Mouse (Mus musculus): Measurements from ENCODE around the gene Vps45.
"Not testable (repeated sequence)": the region's sequence is repeated elsewhere in the genome, so short reads cannot be mapped to it uniquely, and the experiment has no call there.

Vps45 gene

DNA sequence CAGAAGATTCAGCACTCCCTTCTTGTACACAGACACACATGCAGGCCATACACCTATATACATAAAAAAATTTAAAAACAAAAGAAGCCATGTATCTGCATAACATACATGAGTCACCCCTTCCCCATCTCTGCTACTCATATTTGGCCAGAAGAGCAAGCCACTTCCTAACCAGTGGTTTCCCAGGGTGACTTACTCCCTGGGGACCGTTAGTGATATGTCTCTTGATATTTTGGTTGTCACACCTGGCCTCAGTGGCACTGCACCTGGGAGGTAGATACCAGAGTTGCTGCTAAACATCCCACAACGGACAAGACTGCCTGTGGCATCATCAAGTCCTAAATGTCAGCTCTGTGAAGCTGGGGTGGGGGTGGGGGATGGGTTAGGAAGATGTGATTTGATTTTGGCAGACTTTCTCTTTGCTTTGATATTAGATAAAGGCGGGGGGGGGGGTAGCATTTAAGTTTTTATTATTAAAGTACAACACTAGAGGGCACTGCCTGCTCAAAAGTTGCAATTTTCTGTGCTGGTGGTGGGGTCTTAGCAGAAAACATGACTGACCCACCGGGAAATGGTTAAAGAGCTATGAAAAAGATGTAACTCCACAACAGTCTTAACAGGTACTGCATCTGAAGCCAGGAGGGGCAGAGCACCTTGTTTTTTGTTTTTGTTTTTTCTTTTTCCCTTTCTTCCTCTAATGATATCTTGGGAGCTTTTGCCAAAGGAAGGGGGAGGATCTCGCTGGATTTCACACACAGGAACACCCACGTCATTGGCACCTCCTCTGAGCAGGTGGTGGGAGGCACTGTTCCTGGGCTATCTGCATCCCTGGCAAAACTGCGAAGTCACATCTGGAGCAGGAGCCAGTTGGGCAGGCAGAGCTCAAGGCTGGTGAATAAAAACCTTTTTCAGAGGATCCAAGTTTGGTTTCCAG, 92.5 kb downstream of the Vps45 start:
- DNase-seq, result peak; percentile 65

DNA sequence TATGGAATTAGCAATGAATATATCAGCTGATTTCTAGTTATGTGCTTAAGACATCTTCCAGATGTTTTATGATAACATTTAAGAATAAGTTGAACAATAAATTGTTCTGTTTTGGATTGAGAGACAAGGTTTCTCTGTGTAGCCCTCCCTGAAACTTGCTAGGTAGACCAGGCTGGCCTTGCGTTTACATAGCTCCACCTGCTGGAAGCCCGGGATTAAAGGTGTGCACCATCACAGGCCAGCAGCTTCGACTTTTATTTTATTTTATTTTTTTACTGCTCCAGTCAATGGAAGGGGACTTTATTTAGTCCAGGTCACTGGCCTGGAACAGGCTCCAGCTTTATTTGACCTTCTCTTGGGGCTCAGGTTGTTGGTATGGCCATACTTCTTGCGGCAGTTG, 94.6 kb downstream of the Vps45 start:
- DNase-seq, result no peak

DNA sequence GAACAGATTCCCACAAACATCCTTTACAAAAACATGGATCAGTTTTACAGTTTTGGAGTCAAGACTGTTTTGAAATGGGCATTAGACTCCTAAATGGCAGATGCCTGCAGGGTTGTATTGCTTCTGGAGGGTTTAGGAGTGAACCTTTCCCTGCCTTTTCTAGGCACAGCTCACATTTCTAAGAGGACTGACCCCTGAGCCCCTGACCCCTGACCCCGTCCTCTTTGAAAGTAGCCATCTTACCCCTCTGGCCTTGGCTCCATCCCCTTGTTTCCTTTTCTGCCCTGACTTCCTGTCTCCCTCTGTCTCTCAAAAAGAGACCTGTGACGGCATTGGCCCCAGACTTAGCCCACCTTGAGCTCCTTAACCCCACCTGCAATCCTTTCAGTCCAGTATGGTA, 95.0 kb downstream of the Vps45 start:
- no peak for DNase-seq

DNA sequence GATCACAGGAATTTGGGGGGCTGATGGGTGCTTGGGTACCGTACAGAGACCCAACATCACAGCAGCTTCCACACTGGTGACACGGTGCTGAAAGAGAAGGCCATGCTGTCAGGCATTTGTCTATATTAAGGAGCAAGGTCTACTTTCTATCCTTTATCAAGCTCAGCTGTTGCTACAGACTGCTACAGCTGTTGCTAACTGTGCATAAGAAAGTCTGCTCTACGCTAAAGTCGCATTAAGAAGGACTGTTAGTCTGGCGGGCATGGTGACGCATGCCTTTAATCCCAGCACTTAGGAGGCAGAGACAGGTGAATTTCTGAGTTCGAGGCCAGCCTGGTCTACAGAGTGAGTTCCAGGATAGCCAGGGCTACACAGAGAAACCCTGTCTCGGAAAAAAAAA, 96.1 kb downstream of the Vps45 start:
- DNase-seq, result not testable (repeated sequence)

DNA sequence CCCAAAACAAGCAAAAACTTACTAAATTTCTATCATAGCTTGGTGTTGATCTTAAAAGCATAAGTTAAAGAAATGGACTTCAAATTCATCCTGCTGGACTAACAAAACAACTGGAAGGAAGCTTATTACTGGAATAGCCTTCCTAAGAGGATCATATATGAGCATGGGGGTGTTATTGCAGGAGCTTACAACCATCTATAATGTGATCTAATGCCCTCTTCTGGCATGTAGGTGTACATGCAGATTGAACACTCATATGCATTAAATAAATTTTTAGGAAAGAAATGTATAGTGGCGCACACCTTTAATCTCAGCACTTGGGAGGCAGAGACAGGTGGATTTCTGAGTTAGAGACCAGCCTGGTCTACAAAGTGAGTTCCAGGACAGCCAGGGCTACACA, 98.5 kb downstream of the Vps45 start:
- DNase-seq, result no peak

DNA sequence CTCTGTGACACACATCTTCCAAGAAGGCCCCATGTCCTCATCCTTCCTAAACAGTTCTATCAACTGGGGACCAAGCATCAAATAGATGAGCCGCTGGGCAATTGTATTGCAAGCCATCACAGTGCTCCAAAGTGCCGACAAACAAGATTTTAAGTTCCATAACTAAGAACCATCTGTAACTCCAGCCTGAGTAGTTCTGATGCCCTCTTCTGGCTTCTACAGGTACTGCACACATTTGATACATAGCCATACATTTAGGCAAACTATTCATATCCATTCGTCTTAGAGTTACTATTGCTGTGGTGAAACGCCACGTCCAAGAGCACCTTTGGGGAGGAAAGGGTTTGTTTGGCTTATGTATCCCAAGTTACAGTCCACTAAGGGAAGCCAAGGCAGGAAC, 99.2 kb downstream of the Vps45 start:
- no peak for DNase-seq

DNA sequence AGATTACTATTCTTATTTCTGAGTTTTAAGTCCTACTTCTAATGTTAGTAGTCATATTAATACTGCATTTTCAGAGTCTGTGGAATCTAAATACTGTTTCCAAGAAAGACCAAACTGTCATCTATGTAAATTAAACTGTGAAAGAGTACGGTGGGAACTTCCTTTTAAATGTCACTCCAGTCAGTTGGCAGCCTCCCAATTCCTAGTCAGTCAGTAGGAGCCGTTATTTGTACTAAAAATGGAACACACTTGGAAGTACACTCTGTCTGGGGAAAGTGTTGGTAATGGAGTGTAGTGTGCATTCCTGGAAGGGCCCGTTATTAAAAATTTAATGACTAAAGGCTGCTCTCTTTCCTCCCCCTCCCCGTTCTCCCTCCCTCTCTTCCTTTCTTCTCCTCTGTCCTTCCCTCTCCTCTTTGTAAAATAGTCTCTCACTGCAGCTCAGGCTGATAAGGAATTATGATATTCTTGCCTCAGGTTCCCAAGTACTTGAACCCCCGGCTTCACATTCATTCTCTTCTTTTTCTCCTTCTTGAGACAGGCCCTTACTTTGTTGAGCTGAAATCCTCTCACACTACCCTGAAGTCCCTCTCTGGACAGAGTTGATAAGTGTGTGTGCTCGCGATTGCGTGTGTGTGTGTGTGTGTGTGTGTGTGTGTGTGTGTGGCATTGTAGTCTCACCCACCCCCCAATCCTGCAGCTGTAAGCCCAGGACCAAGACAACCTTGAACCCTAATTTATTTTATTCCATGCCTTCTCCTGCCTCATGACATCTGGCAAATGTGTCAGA, 100.7 kb downstream of the Vps45 start:
- no peak for DNase-seq

DNA sequence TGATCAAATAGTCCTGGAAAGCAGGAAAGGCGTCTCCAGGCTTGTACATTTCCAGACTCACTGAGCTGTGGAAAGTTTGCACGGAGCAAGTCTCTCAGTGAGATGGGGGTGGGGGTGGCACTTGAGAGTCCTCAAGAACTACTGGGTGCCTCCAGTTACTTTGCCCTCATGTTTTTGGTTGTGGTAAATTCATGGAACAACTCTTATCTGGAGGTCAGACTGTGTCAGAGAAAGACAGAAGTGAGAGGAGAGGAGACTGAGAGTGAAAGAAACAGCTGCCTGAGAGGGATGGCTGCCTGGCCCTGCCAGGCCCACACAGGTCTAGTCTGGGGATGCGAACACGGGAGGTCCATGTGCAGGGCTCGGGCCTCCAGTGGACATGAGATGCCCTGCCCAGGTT, 102.9 kb downstream of the Vps45 start:
- no peak for DNase-seq

DNA sequence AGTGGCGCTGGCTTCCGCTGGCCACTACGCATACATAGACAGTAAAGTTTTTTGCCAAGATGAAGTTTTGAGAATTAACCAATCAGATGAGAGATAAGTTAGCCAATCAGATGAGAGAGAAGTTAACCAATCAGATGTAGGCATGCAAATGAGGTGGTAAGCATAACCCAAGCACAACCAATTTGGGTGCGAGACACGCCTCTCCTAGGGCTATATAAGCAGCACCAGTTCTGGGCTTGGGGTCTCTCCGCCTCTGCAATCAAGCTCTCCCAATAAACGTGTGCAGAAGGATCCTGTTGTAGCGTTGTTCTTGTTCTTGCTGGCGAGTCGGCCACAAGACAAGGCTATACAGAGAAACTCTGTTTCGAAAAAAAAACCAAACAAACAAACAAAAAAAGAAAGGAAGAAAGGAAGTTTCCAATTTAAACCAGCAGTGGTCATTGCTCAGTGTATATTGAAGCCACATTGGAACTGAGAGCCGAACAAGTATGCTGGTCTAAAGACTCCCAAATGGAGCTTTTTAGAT, 103.6 kb downstream of the Vps45 start:
- not testable (repeated sequence) for DNase-seq

DNA sequence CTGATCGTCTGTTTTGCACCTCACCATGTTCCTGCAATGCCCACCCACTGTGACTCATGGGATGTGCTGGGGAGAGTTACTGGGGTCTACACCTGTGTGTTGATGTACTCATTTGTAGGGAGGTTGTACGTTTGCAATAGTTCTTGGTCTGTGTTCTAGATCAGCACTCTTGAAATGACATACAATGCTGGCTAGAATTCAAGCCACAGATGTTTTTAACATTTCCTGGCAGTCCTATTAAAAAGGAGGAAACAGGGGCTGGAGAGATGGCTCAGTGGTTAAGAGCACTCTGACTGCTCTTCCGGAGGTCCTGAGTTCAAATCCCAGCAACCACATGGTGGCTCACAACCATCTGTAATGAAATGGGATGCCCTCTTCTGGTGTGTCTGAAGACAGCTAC, 104.7 kb downstream of the Vps45 start:
- DNase-seq, result no peak

DNA sequence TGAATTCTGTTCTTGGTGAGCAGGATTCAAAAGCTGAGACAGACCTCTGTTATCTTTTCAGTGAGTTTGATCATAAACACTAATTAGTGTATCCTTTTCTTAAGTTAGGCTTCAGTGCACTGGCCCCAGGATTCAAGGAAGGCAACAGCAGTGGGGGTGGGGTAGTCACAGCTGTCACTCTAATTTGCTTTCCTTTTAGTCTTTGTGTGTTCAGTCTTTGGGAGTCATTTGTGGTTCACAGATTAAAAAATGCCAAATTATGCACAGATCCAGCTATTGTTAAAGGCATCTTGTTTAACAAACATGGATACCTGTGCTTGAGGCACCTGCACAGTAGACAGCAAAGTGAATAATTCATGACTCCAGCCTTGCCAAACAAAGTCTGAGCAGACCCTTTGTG, 105.2 kb downstream of the Vps45 start:
- DNase-seq, result no peak

DNA sequence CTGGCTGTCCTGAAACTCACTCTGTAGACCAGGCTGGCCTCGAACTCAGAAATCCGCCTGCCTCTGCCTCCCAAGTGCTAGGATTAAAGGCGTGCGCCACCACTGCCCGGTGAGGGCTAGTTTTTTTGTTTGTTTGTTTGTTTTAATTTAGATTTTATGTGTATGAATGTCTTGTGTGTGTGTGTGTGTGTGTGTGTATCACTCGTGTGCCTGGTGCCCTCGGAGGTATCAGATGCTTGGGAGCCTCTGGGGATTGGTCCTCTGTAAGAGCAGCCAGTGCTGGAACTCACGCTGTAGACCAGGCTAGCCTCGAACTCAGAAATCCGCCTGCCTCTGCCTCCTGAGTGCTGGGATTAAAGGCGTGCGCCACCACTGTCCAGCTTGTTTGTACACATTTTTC, 106.7 kb downstream of the Vps45 start:
- DNase-seq, result not testable (repeated sequence)

DNA sequence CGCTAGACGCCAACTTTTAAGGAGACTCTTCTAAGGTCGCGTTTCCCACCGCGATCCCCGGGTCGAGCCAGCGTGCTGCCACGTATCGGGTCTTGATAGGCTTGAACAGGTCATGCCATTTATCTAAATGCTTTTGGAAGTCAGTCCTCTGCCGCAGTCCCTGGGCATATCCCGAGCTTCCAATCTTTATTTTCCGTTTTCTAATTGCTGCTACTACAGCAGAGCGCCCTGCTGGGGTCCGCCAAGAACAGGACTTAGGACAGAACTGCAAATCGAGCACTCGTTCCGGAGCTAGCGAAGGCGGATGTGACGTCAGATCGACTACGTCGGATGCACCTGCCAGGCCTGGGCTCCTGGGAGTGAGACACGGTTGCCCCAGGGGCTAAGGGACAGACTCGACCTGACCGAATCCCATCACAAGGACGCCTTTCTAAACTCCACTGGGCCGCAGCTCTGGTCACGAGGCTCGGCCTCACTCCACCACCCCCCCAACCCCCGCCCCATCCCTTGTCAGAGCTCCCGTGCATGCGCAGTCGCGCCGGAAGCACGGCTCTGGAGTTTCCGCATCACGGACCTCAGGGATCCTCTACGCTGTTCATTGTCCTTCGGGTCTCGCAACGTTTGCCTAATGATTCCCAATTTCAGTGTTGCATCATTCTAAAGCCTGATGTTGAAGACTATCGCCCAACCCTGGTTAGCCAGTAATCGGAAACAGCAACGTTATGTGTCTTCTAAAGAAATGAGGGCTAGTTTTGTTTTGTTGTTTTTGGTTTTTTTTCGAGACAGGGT, 107.3 kb downstream of the Vps45 start:
- DNase-seq, result peak; percentile 93

Data from cerebellum, adult 8-10 months (tissue).